Mouse (Mus musculus): Measurements from ENCODE around the gene Zfp663.

Gene Zfp663

GRCm38 (mm10) chr2:165368496-165368895, at the start of gene Zfp663:
Zfp663 (minus strand) TSS chr2:165368729.
- no peak for DNase-seq

- DNase-seq = no peak
These were observed 48.8 kb upstream of the Zfp663 start for GRCm38 (mm10) chr2:165417291-165417690.

GRCm38 (mm10) chr2:165415795-165416194, 47.3 kb upstream of the Zfp663 start:
- no peak for DNase-seq

GRCm38 (mm10) chr2:165415141-165415721, 46.7 kb upstream of the Zfp663 start:
- no peak for DNase-seq

GRCm38 (mm10) chr2:165414321-165414720, 45.8 kb upstream of the Zfp663 start:
- no peak for DNase-seq

- DNase-seq = no peak
These were observed 45.4 kb upstream of the Zfp663 start for GRCm38 (mm10) chr2:165413884-165414283.

- DNase-seq = peak in 1 of 2 experiments; percentile 15
These were observed 39.3 kb upstream of the Zfp663 start for GRCm38 (mm10) chr2:165407700-165408301.

- no peak for DNase-seq
These were observed 36.8 kb upstream of the Zfp663 start for GRCm38 (mm10) chr2:165405351-165405750.

GRCm38 (mm10) chr2:165404951-165405350, 36.4 kb upstream of the Zfp663 start:
- no peak for DNase-seq

- DNase-seq = no peak
These were observed 29.7 kb upstream of the Zfp663 start for GRCm38 (mm10) chr2:165398164-165398785.

- no peak for DNase-seq
These were observed 29.1 kb upstream of the Zfp663 start for GRCm38 (mm10) chr2:165397502-165398163.

- DNase-seq = no peak
These were observed 28.4 kb upstream of the Zfp663 start for GRCm38 (mm10) chr2:165396831-165397501.

GRCm38 (mm10) chr2:165392156-165392555, 23.6 kb upstream of the Zfp663 start:
- DNase-seq = no peak

- DNase-seq = no peak
These were observed 23.0 kb upstream of the Zfp663 start for GRCm38 (mm10) chr2:165391561-165391960.

GRCm38 (mm10) chr2:165389299-165389952, 20.9 kb upstream of the Zfp663 start:
- DNase-seq = no peak

GRCm38 (mm10) chr2:165387844-165388495, 19.4 kb upstream of the Zfp663 start, which contains the start of gene Zfp334:
Zfp334 (minus strand) TSS chr2:165388259.
- no peak for DNase-seq

- no peak for DNase-seq
These were observed 18.8 kb upstream of the Zfp663 start for GRCm38 (mm10) chr2:165387370-165387769.

- DNase-seq = no peak
These were observed 11.5 kb upstream of the Zfp663 start for GRCm38 (mm10) chr2:165380050-165380449.

- no peak for DNase-seq
These were observed 7.5 kb upstream of the Zfp663 start for GRCm38 (mm10) chr2:165376001-165376400.

- DNase-seq = no peak
These were observed 6.9 kb upstream of the Zfp663 start for GRCm38 (mm10) chr2:165375478-165375877.

- DNase-seq = no peak
These were observed 2.5 kb upstream of the Zfp663 start for GRCm38 (mm10) chr2:165371066-165371465.

GRCm38 (mm10) chr2:165370348-165370747, 1.8 kb upstream of the Zfp663 start:
- no peak for DNase-seq

All from thymus, adult 18-20 months (tissue).